Mouse (Mus musculus) erythroblast, embryonic 14.5 days (primary cell): ENCODE data around the gene Hist1h2ab.

Source experiments
- GATA1 ChIP-seq: IDR thresholded peaks from 2 replicates; pipeline ENCODE4 v1.6.1; 2012; ENCODE audit warnings: low read length, inconsistent platforms, mixed read lengths
- TAL1 ChIP-seq: IDR thresholded peaks from 3 replicates; pipeline ENCODE4 v1.6.1; 2012; ENCODE audit warnings: low read length, inconsistent platforms, mixed read lengths

- TF ChIP-seq GATA1 (no peak), TAL1 (no peak)
Observed at GRCm38 (mm10) chr13:23738041-23738440, 12.9 kb upstream of the Hist1h2ab start.
